8 mouse cellular contexts compared by ENCODE assay signal in the genomic region with DNA sequence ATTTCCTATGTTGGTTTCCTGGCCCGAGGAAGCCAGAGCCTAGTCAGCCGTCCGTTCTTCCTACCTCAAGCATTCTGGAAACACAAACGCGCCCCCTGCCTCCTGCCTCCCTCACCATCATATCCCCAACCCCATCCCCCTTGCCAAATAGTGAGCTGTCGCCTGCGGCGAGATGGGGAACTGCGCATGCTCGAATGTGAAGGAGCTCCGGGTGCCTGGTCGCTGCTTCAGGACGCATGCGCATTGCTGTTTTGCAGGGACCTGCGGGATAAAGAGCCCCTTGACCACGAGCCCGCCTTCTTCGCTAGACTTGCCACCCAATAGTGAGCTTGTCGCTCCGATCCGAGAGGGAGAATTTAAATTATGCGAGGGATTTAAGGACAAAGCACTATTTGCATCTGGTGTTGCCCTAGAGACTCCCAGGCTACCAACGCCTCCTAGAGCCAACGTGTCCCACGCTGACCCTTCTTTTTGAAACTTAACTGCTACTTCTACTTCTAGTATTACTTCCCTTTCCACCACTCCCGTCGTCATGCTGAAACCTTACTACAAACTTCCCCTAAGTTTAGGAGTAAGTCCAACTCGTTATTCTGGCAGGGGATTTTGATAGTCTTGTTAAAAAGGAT. TPM values are rescaled to one million over a fixed set of nuclear protein-coding genes. Genes with fewer than 3 reads are reported as not detected.
DNase-seq lines count a peak whose midpoint lies in the region; ATAC-seq and TF ChIP-seq lines count a peak whose summit lies in the region.

No protein-coding gene starts in this region.

- DNase-seq in brain, adult 2 months (ENCODE audit: low read depth, low spot score), result peak; percentile 98
- peak; percentile 99 for DNase-seq in heart, embryonic 10.5 days (ENCODE audit: low spot score)
- peak; percentile 95 for DNase-seq in limb, embryonic 14.5 days (ENCODE audit: low spot score)
- DNase-seq in spleen, adult 2 months (ENCODE audit: low read depth in 1 of 2, low spot score in 2 of 2), result peak; percentile 90 to 91

- peaks cover 10% of the 10 kb centered on the region for H3K36me3 ChIP-seq in C2C12 (ENCODE audit: control insufficient read depth, insufficient read depth)
- H3K36me3 ChIP-seq in heart, embryonic 10.5 days, result 0 out of 2 replicates have a peak, but pooled peaks cover 2% of the 10 kb centered on the region
- H3K36me3 ChIP-seq in kidney, embryonic 14.5 days (ENCODE audit: control insufficient read depth, insufficient read depth, low read length), result no peaks in the 10 kb centered on the region
- peaks cover 6% of the 10 kb centered on the region; the same call in 1 of the 2 replicates for H3K36me3 ChIP-seq in limb, embryonic 14.5 days (ENCODE audit: control insufficient read depth, insufficient read depth, low read length)
- H3K36me3 ChIP-seq in midbrain, embryonic 16.5 days (ENCODE audit: control insufficient read depth, insufficient read depth, low read length), result no peaks in the 10 kb centered on the region
- H3K36me3 ChIP-seq in spleen, adult 2 months (ENCODE audit: control insufficient read depth, insufficient read depth, low read length), result peaks cover 2% of the 10 kb centered on the region; the same call in 1 of the 2 replicates

- H3K9me3 ChIP-seq in heart, embryonic 10.5 days, result no peaks in the 10 kb centered on the region
- no peaks in the 10 kb centered on the region for H3K9me3 ChIP-seq in kidney, embryonic 14.5 days (ENCODE audit: control insufficient read depth, low read length)
- no peaks in the 10 kb centered on the region for H3K9me3 ChIP-seq in limb, embryonic 14.5 days (ENCODE audit: control insufficient read depth, low read length)
- H3K9me3 ChIP-seq in midbrain, embryonic 16.5 days (replicated peaks; ENCODE audit: control insufficient read depth, low read length, poor library complexity, severe bottlenecking), result no peaks in the 10 kb centered on the region

- no peaks in the 10 kb centered on the region for H3K27me3 ChIP-seq in C2C12 (ENCODE audit: control insufficient read depth, insufficient read depth, insufficient read length)
- no peaks in the 10 kb centered on the region for H3K27me3 ChIP-seq in heart, embryonic 10.5 days (ENCODE audit: insufficient read depth, poor library complexity, severe bottlenecking)
- no peaks in the 10 kb centered on the region for H3K27me3 ChIP-seq in kidney, embryonic 14.5 days (ENCODE audit: control insufficient read depth, insufficient read depth, low read length)
- H3K27me3 ChIP-seq in limb, embryonic 14.5 days (ENCODE audit: control insufficient read depth, insufficient read depth, low read length), result no peaks in the 10 kb centered on the region
- H3K27me3 ChIP-seq in midbrain, embryonic 16.5 days (ENCODE audit: control insufficient read depth, insufficient read depth, low read depth, low read length), result no peaks in the 10 kb centered on the region
- no peaks in the 10 kb centered on the region for H3K27me3 ChIP-seq in spleen, adult 2 months (ENCODE audit: control insufficient read depth, insufficient read depth, low read length)

- H3K27ac ChIP-seq in embryonic fibroblast, embryonic 13.5 days (ENCODE audit: insufficient read depth, low read length), result peak overlapping the region; percentile 88
- peak overlapping the region; percentile 89 for H3K27ac ChIP-seq in heart, embryonic 10.5 days
- peak overlapping the region; percentile 93 for H3K27ac ChIP-seq in kidney, embryonic 14.5 days (ENCODE audit: low read depth, low read length)
- peak overlapping the region; percentile 93 for H3K27ac ChIP-seq in limb, embryonic 14.5 days (replicated peaks; ENCODE audit: low read depth, low read length)
- H3K27ac ChIP-seq in midbrain, embryonic 16.5 days (ENCODE audit: low read length), result peak overlapping the region; percentile 95
- H3K27ac ChIP-seq in spleen, adult 2 months (ENCODE audit: insufficient read depth, low read length), result peak overlapping the region; percentile 90

- peaks cover 47% of the 10 kb centered on the region for H3K79me3 ChIP-seq in C2C12 (ENCODE audit: low read depth)

- peaks cover 53% of the 10 kb centered on the region for H3K79me2 ChIP-seq in C2C12 (ENCODE audit: control insufficient read depth, insufficient read depth)

- peak overlapping the region; percentile 85 for H3ac ChIP-seq in C2C12 (ENCODE audit: control insufficient read depth, insufficient read length, low read depth)

- peak overlapping the region; percentile 68 for H3K4me3 ChIP-seq in C2C12 (ENCODE audit: insufficient read depth, poor library complexity, severe bottlenecking)
- H3K4me3 ChIP-seq in embryonic fibroblast, embryonic 13.5 days (ENCODE audit: insufficient read depth, low read length), result peak overlapping the region; percentile 47
- peak overlapping the region; percentile 77 for H3K4me3 ChIP-seq in heart, embryonic 10.5 days
- peak overlapping the region; percentile 72 for H3K4me3 ChIP-seq in kidney, embryonic 14.5 days (ENCODE audit: low read length)
- peak overlapping the region; percentile 59 for H3K4me3 ChIP-seq in limb, embryonic 14.5 days (replicated peaks; ENCODE audit: low read length)
- H3K4me3 ChIP-seq in midbrain, embryonic 16.5 days (ENCODE audit: low read depth, low read length), result peak overlapping the region; percentile 65
- H3K4me3 ChIP-seq in spleen, adult 2 months (ENCODE audit: extremely low read depth, insufficient read depth, insufficient read length), result peak overlapping the region; percentile 80

- peak overlapping the region; percentile 69 for H3K9ac ChIP-seq in kidney, embryonic 14.5 days (ENCODE audit: low read depth, low read length)
- peak overlapping the region; percentile 59 for H3K9ac ChIP-seq in limb, embryonic 14.5 days (ENCODE audit: low read depth, low read length, severe bottlenecking)
- H3K9ac ChIP-seq in midbrain, embryonic 16.5 days (ENCODE audit: low read depth, low read length), result peak overlapping the region; percentile 81

- TF ChIP-seq POLR2A in embryonic fibroblast, embryonic 13.5 days (IDR thresholded peaks at IDR 0.05; ENCODE audit: low read depth, low read length), result peak; percentile 69
- TF ChIP-seq POLR2A in limb, embryonic 14.5 days (IDR thresholded peaks at IDR 0.05; ENCODE audit: borderline replicate concordance, extremely low read depth, insufficient read depth, insufficient read length), result no peak; the same call in 1 of the 2 replicates
- no peak for TF ChIP-seq POLR2A in spleen, adult 2 months (IDR thresholded peaks at IDR 0.05; ENCODE audit: low read depth, low read length)

- peak; percentile 89 for ATAC-seq in kidney, embryonic 14.5 days (ENCODE audit: low FRiP score, low TSS enrichment)
- ATAC-seq in limb, embryonic 14.5 days (ENCODE audit: low FRiP score, low read depth), result peak; percentile 90
- peak; percentile 90 for ATAC-seq in midbrain, embryonic 16.5 days

- peak overlapping the region; percentile 76 for H3K4me2 ChIP-seq in kidney, embryonic 14.5 days (replicated peaks; ENCODE audit: low read depth, low read length)
- peak overlapping the region; percentile 58 for H3K4me2 ChIP-seq in limb, embryonic 14.5 days (replicated peaks; ENCODE audit: low read depth, low read length, severe bottlenecking)
- H3K4me2 ChIP-seq in midbrain, embryonic 16.5 days (ENCODE audit: low read length), result peak overlapping the region; percentile 86

- under 1% methylated on average over 28 of the region's 28 CpGs for WGBS in heart, embryonic 10.5 days
- 0% methylated on average over 28 of the region's 28 CpGs for WGBS in kidney, embryonic 14.5 days
- WGBS in limb, embryonic 14.5 days, result 1% methylated on average over 28 of the region's 28 CpGs
- under 1% methylated on average over 28 of the region's 28 CpGs for WGBS in midbrain, embryonic 16.5 days
- under 1% methylated on average over 28 of the region's 28 CpGs for WGBS in spleen, adult 2 months

- H3K4me1 ChIP-seq in embryonic fibroblast, embryonic 13.5 days (ENCODE audit: control insufficient read depth, insufficient read depth, low read length), result peaks cover 5% of the 10 kb centered on the region
- H3K4me1 ChIP-seq in heart, embryonic 10.5 days, result peaks cover 13% of the 10 kb centered on the region
- peaks cover 12% of the 10 kb centered on the region for H3K4me1 ChIP-seq in kidney, embryonic 14.5 days (ENCODE audit: control insufficient read depth, insufficient read depth, low read length)
- H3K4me1 ChIP-seq in limb, embryonic 14.5 days (ENCODE audit: control insufficient read depth, insufficient read depth, low read length), result peaks cover 13% of the 10 kb centered on the region
- peaks cover 29% of the 10 kb centered on the region for H3K4me1 ChIP-seq in midbrain, embryonic 16.5 days (ENCODE audit: control insufficient read depth, insufficient read depth, low read length)
- peaks cover 2% of the 10 kb centered on the region; the same call in 1 of the 2 replicates for H3K4me1 ChIP-seq in spleen, adult 2 months (ENCODE audit: control insufficient read depth, insufficient read depth, insufficient read length)

- TF ChIP-seq CTCF in C2C12 (IDR thresholded peaks at IDR 0.05; ENCODE audit: control insufficient read depth, insufficient read depth, insufficient read length), result no peak
- TF ChIP-seq CTCF in embryonic fibroblast, embryonic 13.5 days (IDR thresholded peaks at IDR 0.05; ENCODE audit: borderline replicate concordance, insufficient read depth, low read length), result peak; percentile 14; the same call in 1 of the 2 replicates
- TF ChIP-seq CTCF in spleen, adult 2 months (IDR thresholded peaks at IDR 0.05; ENCODE audit: extremely low read depth, insufficient read depth, insufficient read length, insufficient replicate concordance), result no peak

RNA-seq across cellular contexts. Expression of a gene that starts 0.8 kb away (rescaled TPM):
- 59.0 TPM for polyA plus RNA-seq in C2C12 (2012; fragmentation: generic; extraction: Trizol)
- polyA plus RNA-seq in embryonic fibroblast, embryonic 13.5 days (2011; ENCODE audit: insufficient read length, low read depth, missing spikeins), result 122 and 155 TPM in 2 replicates
- 103 TPM in 2 replicates for polyA plus RNA-seq in heart, embryonic 10.5 days (2016; fragmentation: Nextera tagmentation; extraction: Ambion mirVana)
- 71.4 and 112 TPM in 2 replicates for polyA plus RNA-seq in kidney, embryonic 14.5 days (2014; fragmentation: Nextera tagmentation; extraction: Ambion mirVana)
- polyA plus RNA-seq in limb, embryonic 14.5 days (2012; rRNA removed), result 45.1 and 51.3 TPM in 2 replicates
- polyA plus RNA-seq in limb, embryonic 14.5 days (2014; fragmentation: Nextera tagmentation; extraction: Ambion mirVana), result 92.7 and 98.2 TPM in 2 replicates
- polyA plus RNA-seq in midbrain, embryonic 16.5 days (2015; fragmentation: Nextera tagmentation; extraction: Ambion mirVana), result 244 and 258 TPM in 2 replicates
- 31.0 and 31.4 TPM in 2 replicates for polyA plus RNA-seq in spleen, adult 2 months (2012; rRNA removed)

RNA-seq across cellular contexts. Expression of a gene that starts 30.2 kb away (rescaled TPM):
- polyA plus RNA-seq in C2C12 (2012; fragmentation: generic; extraction: Trizol), result 79.1 TPM
- polyA plus RNA-seq in embryonic fibroblast, embryonic 13.5 days (2011; ENCODE audit: insufficient read length, low read depth, missing spikeins), result 90.7 and 97.2 TPM in 2 replicates
- 103 and 119 TPM in 2 replicates for polyA plus RNA-seq in heart, embryonic 10.5 days (2016; fragmentation: Nextera tagmentation; extraction: Ambion mirVana)
- 94.4 and 111 TPM in 2 replicates for polyA plus RNA-seq in kidney, embryonic 14.5 days (2014; fragmentation: Nextera tagmentation; extraction: Ambion mirVana)
- polyA plus RNA-seq in limb, embryonic 14.5 days (2012; rRNA removed), result 98.1 and 116 TPM in 2 replicates
- polyA plus RNA-seq in limb, embryonic 14.5 days (2014; fragmentation: Nextera tagmentation; extraction: Ambion mirVana), result 110 and 117 TPM in 2 replicates
- 144 and 157 TPM in 2 replicates for polyA plus RNA-seq in midbrain, embryonic 16.5 days (2015; fragmentation: Nextera tagmentation; extraction: Ambion mirVana)
- polyA plus RNA-seq in spleen, adult 2 months (2012; rRNA removed), result 40.9 and 44.9 TPM in 2 replicates

Comparison
In these comparisons a context has a peak if more than half of its experiments do, and no peak if none do; other contexts are left out.
1. Peak in every context shown above with its lines: DNase-seq, ATAC-seq, H3K4me3 ChIP-seq and H3K27ac ChIP-seq.